Mouse (Mus musculus) embryonic stem cell, embryonic (primary cell): ENCODE measurements around the gene Mtln.

ENCODE experiments used
- CTCF ChIA-PET, 4 experiments: fragments of 300-600 bp in 2 of 4; fragments of 350-600 bp in 2 of 4; sonication (Branson Sonifier 250); formaldehyde crosslinking; loops; one replicate each; lab custom pipeline; 2022; ENCODE audit warnings: inconsistent platforms in 2 of 4; lab: Charles Lee
- POLR2A ChIA-PET, 4 experiments: fragments of 300-600 bp in 2 of 4; fragments of 350-600 bp in 2 of 4; sonication (Branson Sonifier 250); formaldehyde crosslinking; loops; one replicate each; lab custom pipeline; 2022; ENCODE audit warnings: antibody characterized with exemption in 4 of 4, inconsistent platforms in 1 of 4; lab: Charles Lee

The Mtln gene

GRCm38 (mm10) chr2:127791919-127792603, at the start of gene Mtln:
Mtln (minus strand) TSS chr2:127792488.
- POLR2A ChIA-PET = interaction anchor here in 3 of 4 experiments (0.6 to 2.5 kb wide), 44 partner anchors 9 to 1407 kb away, joined by 3 to 34 read pairs (median 4); partner anchors contain the start of genes Bub1 (in 3 of the 3), Acoxl (in 2 of the 3), Mrps5 (in 2 of the 3) and Stard7 (in 2 of the 3)
- CTCF ChIA-PET = interaction anchor here in 3 of 4 experiments (0.6 to 1.5 kb wide), 3 partner anchors 184 to 1026 kb away, joined by 3 to 4 read pairs (median 3); partner anchors contain the start of gene Tmem87b (in 1 of the 3)

- ChIA-PET POLR2A (no interaction called here), CTCF (no interaction called here)
Measured at GRCm38 (mm10) chr2:127841402-127841801, 49.1 kb upstream of the Mtln start.

GRCm38 (mm10) chr2:127839425-127839824, 47.1 kb upstream of the Mtln start:
- POLR2A ChIA-PET = interaction anchor here (0.5 to 2.5 kb wide), 16 partner anchors 9 to 1370 kb away, joined by 3 to 16 read pairs (median 4); partner anchors contain the start of genes Mtln (in 2 of the 4), Nphp1 (in 2 of the 4), Bcl2l11 (in 1 of the 4) and Mrps5 (in 1 of the 4)
- CTCF ChIA-PET = interaction anchor here in 3 of 4 experiments (0.6 to 1.4 kb wide), 2 partner anchors 21 to 573 kb away, joined by 3 to 5 read pairs (median 4); no protein-coding TSS in a partner anchor

GRCm38 (mm10) chr2:127838576-127838975, 46.3 kb upstream of the Mtln start, which contains the start of gene Acoxl:
Acoxl (plus strand) TSS chr2:127838876.
- CTCF ChIA-PET = interaction anchor here in 2 of 4 experiments (0.9 to 1.4 kb wide), 3 partner anchors 155 to 706 kb away, joined by 3 to 5 read pairs (median 4); no protein-coding TSS in a partner anchor
- POLR2A ChIA-PET = interaction anchor here (0.5 to 2.5 kb wide), 17 partner anchors 8 to 1371 kb away, joined by 3 to 16 read pairs (median 4); partner anchors contain the start of genes Nphp1 (in 3 of the 4), Mtln (in 2 of the 4), Bcl2l11 (in 1 of the 4) and Mrps5 (in 1 of the 4)

- POLR2A ChIA-PET = interaction anchor here in 1 of 4 experiments (2.5 kb wide), 1 partner anchor 30 kb away, joined by 7 read pairs; no protein-coding TSS in a partner anchor
- CTCF ChIA-PET = interaction anchor here (0.5 to 2.0 kb wide), 6 partner anchors 13 to 740 kb away, joined by 3 to 8 read pairs (median 5); no protein-coding TSS in a partner anchor
Measured at GRCm38 (mm10) chr2:127832833-127833190, 40.5 kb upstream of the Mtln start.

- POLR2A ChIA-PET = interaction anchor here in 3 of 4 experiments (0.7 to 2.5 kb wide), 15 partner anchors 11 to 986 kb away, joined by 3 to 11 read pairs (median 5); partner anchors contain the start of genes Mtln (in 3 of the 3), Bcl2l11 (in 1 of the 3), Nphp1 (in 1 of the 3) and Tmem87b (in 1 of the 3)
- CTCF ChIA-PET = interaction anchor here (0.5 to 2.0 kb wide), 6 partner anchors 13 to 741 kb away, joined by 3 to 8 read pairs (median 5); no protein-coding TSS in a partner anchor
Measured at GRCm38 (mm10) chr2:127832103-127832832, 40.0 kb upstream of the Mtln start.

- ChIA-PET CTCF (interaction anchor here (0.6 to 2.0 kb wide), 6 partner anchors 14 to 878 kb away, joined by 3 to 8 read pairs (median 4); no protein-coding TSS in a partner anchor), POLR2A (interaction anchor here in 3 of 4 experiments (0.7 to 2.5 kb wide), 20 partner anchors 9 to 986 kb away, joined by 3 to 11 read pairs (median 4); partner anchors contain the start of genes Mtln (in 3 of the 3), Bcl2l11 (in 1 of the 3), Nphp1 (in 1 of the 3) and Tmem87b (in 1 of the 3))
Measured at GRCm38 (mm10) chr2:127831401-127832102, 39.3 kb upstream of the Mtln start, which contains the start of gene Bub1. Bub1 (minus strand) TSS chr2:127831865.

- ChIA-PET POLR2A (interaction anchor here in 3 of 4 experiments (0.6 to 1.8 kb wide), 10 partner anchors 9 to 1182 kb away, joined by 3 to 5 read pairs (median 4); partner anchors contain the start of genes Blvra (in 1 of the 3) and Bub1 (in 1 of the 3)), CTCF (interaction anchor here in 1 of 4 experiments (0.6 kb wide), 1 partner anchor 51 kb away, joined by 6 read pairs; no protein-coding TSS in a partner anchor)
Measured at GRCm38 (mm10) chr2:127789651-127790270, 2.5 kb downstream of the Mtln start.

- ChIA-PET CTCF (interaction anchor here in 1 of 4 experiments (1.1 kb wide), 1 partner anchor 105 kb away, joined by 5 read pairs; no protein-coding TSS in a partner anchor), POLR2A (interaction anchor here (0.6 to 1.8 kb wide), 20 partner anchors 9 to 1181 kb away, joined by 3 to 5 read pairs (median 4); partner anchors contain the start of genes Acoxl (in 2 of the 4), Bub1 (in 2 of the 4), Blvra (in 1 of the 4) and Tmem87b (in 1 of the 4))
Measured at GRCm38 (mm10) chr2:127789138-127789537, 3.1 kb downstream of the Mtln start.

GRCm38 (mm10) chr2:127788440-127789116, 3.7 kb downstream of the Mtln start, which contains the start of gene Nphp1:
Nphp1 (minus strand) TSS chr2:127788897.
- CTCF ChIA-PET = interaction anchor here in 3 of 4 experiments (0.6 to 1.1 kb wide), 3 partner anchors 105 to 549 kb away, joined by 5 to 10 read pairs (median 7); no protein-coding TSS in a partner anchor
- POLR2A ChIA-PET = interaction anchor here (0.6 to 1.8 kb wide), 28 partner anchors 8 to 1962 kb away, joined by 3 to 8 read pairs (median 4); partner anchors contain the start of genes Acoxl (in 2 of the 4), Blvra (in 1 of the 4), Bub1 (in 1 of the 4) and Tmem87b (in 1 of the 4)

GRCm38 (mm10) chr2:127787226-127787625, 5.1 kb downstream of the Mtln start:
- ChIA-PET CTCF (interaction anchor here in 1 of 4 experiments (0.6 kb wide), 1 partner anchor 330 kb away, joined by 3 read pairs; no protein-coding TSS in a partner anchor), POLR2A (interaction anchor here in 1 of 4 experiments (1.1 kb wide), 1 partner anchor 57 kb away, joined by 6 read pairs; no protein-coding TSS in a partner anchor)

- ChIA-PET POLR2A (interaction anchor here in 1 of 4 experiments (0.6 kb wide), 1 partner anchor 10 kb away, joined by 8 read pairs; the partner anchor contains the start of gene Nphp1), CTCF (interaction anchor here in 1 of 4 experiments (0.7 kb wide), 1 partner anchor 271 kb away, joined by 3 read pairs; no protein-coding TSS in a partner anchor)
Measured at GRCm38 (mm10) chr2:127778451-127778850, 13.8 kb downstream of the Mtln start.

- ChIA-PET CTCF (interaction anchor here in 1 of 4 experiments (0.6 to 0.9 kb wide), 2 partner anchors 71 to 648 kb away, joined by 3 read pairs; no protein-coding TSS in a partner anchor), POLR2A (interaction anchor here in 1 of 4 experiments (1.0 to 2.4 kb wide), 3 partner anchors 17 to 28 kb away, joined by 4 to 9 read pairs (median 4); partner anchors contain the start of gene Mtln)
Measured at GRCm38 (mm10) chr2:127775013-127775412, 17.3 kb downstream of the Mtln start.

GRCm38 (mm10) chr2:127774578-127774941, 17.7 kb downstream of the Mtln start:
- POLR2A ChIA-PET = interaction anchor here in 1 of 4 experiments (0.6 to 2.4 kb wide), 5 partner anchors 12 to 57 kb away, joined by 3 to 9 read pairs (median 4); partner anchors contain the start of genes Bub1 and Mtln
- CTCF ChIA-PET = interaction anchor here in 1 of 4 experiments (0.6 to 0.9 kb wide), 2 partner anchors 71 to 648 kb away, joined by 3 read pairs; no protein-coding TSS in a partner anchor
